In the genomic region with DNA sequence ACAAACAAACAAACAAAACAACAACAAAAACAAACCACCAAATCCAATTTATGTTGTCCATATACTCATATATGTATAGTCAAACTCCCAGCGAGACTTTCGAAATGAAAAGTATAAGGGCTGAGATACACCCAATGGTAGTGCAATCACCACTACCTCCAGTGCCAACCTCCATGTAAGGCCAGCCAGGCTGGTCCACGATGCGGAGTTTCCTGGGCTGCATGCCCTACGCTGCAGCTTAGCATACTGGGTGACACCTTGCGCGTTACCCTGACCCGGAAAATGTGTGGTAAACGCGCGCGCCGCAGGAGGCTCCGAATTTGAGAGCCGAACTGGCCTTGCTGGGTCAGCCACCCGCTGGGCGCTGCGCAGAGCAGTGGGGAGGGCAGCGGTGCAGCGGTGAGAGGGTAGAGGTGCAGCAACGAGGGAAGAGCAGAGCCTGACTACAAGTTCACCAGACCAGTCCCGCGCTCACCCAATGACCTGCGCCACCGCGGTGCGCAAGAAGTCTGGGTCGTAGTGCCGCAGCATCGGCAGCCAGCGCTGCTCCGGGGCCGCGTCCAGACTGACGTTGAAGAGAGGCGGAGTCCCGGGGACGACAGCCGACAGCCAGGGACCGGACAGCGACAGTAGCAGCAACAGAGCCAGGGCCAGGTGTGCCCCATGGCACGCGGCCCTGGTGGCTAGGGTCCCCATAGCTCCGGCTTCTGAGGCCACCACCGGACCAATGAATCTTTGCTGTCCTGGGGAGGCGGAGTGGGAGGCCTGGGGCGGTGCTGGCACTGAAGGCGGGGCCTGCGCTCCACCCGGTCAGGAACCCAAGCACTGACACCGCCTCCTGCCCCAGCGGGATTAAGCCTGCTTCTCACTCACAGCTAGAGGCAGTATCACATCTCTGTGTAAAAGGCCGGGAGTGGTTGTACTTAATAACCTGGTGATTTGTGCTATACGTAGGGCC, we compare ENCODE assay signal across 8 mouse cellular contexts. TPM values are rescaled to one million over a fixed set of nuclear protein-coding genes. Genes with fewer than 3 reads are reported as not detected.
A peak's percentile ranks its signal among the peaks of the same experiment; 100 is the strongest.
DNase-seq lines count a peak whose midpoint lies in the region; ATAC-seq lines count a peak whose summit lies in the region.

TSS of gene Naaa (minus strand) at position 734 of the 958 bp plus-strand sequence.

- peak; percentile 95 for ATAC-seq in inflammation-experienced regulatory T-cells, adult 6 months
- peak; percentile 93 for ATAC-seq in megakaryocyte-erythroid progenitor cell, adult 5-6 weeks (replicated peaks; ENCODE audit: low FRiP score, low TSS enrichment, poor library complexity, severe bottlenecking)

- peak; percentile 92 to 98 for DNase-seq in adrenal gland, adult (ENCODE audit: inconsistent age in 2 of 2, low spot score in 1 of 2)
- DNase-seq in embryo, embryonic 10.5 days (ENCODE audit: low spot score) = peak; percentile 87
- DNase-seq in gastrocnemius, postnatal 14 days = peak; percentile 91
- peak; percentile 64 to 89 for DNase-seq in left cerebral cortex, postnatal 10 days (ENCODE audit: extremely low spot score in 1 of 2, low spot score in 2 of 2)
- peak; percentile 80 for DNase-seq in right cerebral cortex, postnatal 25 days
- peak; percentile 76 to 77 for DNase-seq in urinary bladder, postnatal 4 days (ENCODE audit: low spot score in 2 of 2)

- intact Hi-C loops in gastrocnemius, postnatal 14 days (cut with DNase I; ENCODE audit: low total_unique reads) = no loop called here
- intact Hi-C loops in left cerebral cortex, postnatal 10 days (cut with DNase I) = no loop called here

RNA-seq across cellular contexts. Expression of gene Naaa, which starts in this region (rescaled TPM):
- total RNA-seq in gastrocnemius, postnatal 14 days (2021) = 1 to 10 TPM; 5.7 to 8.3 TPM
- 10 to 100 TPM; 10.3 to 13.2 (median 11.2) TPM for polyA plus RNA-seq in inflammation-experienced regulatory T-cells, adult 6 months (2017; shearing (Covaris generic))
- total RNA-seq in left cerebral cortex, postnatal 10 days (2021) = 10 to 100 TPM; 15.6 to 22.2 TPM
- total RNA-seq in megakaryocyte-erythroid progenitor cell, adult 5-6 weeks (2014; fragmentation: Nextera tagmentation) = 1.1 and 2.9 TPM in 2 replicates
- total RNA-seq in megakaryocyte-erythroid progenitor cell, adult 5-6 weeks (2017) = 2.1 and 5.6 TPM in 2 replicates

Comparison
In these comparisons a context has a peak if more than half of its experiments do, and no peak if none do; other contexts are left out.
1. Peak in every context shown above with its lines: DNase-seq and ATAC-seq.